Mouse (Mus musculus): Measurements from ENCODE around the gene Rpl41. TPM values are rescaled to one million over a fixed set of nuclear protein-coding genes. Genes with fewer than 3 reads are reported as not detected.
"Not testable (repeated sequence)": the region's sequence is repeated elsewhere in the genome, so short reads cannot be mapped to it uniquely, and the experiment has no call there.

The Rpl41 gene
- total and polyA plus RNA-seq, 3 experiments = 867 to 1,598 (median 1,453) TPM

DNA sequence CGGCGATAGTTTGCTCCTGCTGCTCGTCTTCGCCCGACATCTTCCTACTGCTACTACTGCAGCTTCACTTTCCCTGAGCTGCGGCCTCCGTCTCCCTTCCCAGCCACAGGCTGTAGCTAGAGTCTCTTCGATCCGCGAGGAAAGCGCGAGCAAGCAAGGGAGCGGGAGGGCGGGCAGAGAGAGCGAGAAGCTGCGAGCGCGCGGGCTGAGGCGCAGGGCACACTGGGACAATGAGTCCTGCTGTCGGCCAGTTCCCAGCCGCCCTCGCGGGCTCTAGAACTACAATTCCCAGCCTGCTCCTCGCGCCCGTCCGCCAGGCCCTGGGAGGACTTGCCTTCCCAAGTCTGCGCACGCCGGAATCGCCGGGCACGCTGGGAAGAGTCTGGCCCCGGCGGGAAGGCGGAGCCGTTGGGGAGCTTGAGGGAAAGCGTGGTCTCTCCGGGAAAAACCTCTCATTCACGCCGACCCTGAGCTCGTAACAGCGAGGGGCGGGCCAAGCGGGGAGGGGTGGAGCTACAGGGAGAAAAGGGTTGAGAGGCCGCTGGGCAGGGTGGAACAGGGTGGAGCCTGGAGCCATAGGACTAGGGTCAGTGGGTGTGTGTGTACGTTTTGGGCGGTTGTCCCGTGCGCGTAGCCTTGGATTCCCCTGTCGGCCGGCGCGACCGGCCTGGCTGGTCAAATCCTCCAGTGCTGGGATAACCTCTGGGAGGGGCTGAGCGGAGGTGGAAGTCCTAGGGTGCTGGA, 16.9 kb upstream of the Rpl41 start, which contains the start of gene Pa2g4:
Gene Pa2g4, minus strand, starts transcription at position 200 of the 744 bp plus-strand sequence.
- TF ChIP-seq CTCF (IDR thresholded peaks at IDR 0.05) (no peak; the same call in 1 of the 2 replicates), POLR2A (IDR thresholded peaks at IDR 0.05; ENCODE audit: insufficient read depth, low read depth, low read length) (peak; percentile 80), EP300 (IDR thresholded peaks at IDR 0.05; ENCODE audit: insufficient read depth, low read depth, low read length) (no peak)
- peak within 1 kb of the TSS; percentile 90 for H3K27ac ChIP-seq
- peaks cover 1% of the 10 kb centered on the region; the same call in 1 of the 2 replicates for H3K4me1 ChIP-seq (ENCODE audit: control insufficient read depth, insufficient read depth, low read length)
- H3K36me3 ChIP-seq (ENCODE audit: control insufficient read depth, insufficient read depth, low read length) = peaks cover 3% of the 10 kb centered on the region; the same call in 1 of the 2 replicates
- H3K27me3 ChIP-seq (ENCODE audit: control insufficient read depth, insufficient read depth, low read length) = no peaks in the 10 kb centered on the region
- WGBS = under 1% methylated on average over 58 of the region's 58 CpGs
- peak within 1 kb of the TSS; percentile 90 for H3K4me3 ChIP-seq
- 0 out of 2 replicates have a peak, but pooled peaks cover 1% of the 10 kb centered on the region for H3K79me2 ChIP-seq (replicated peaks; ENCODE audit: control insufficient read depth, insufficient read depth, low read length)
- peak within 1 kb of the TSS; percentile 79 for H3K9ac ChIP-seq (ENCODE audit: low read depth, low read length)
- intact Hi-C loops (cut with DNase I) = loop anchor here (1.0 to 5.0 kb wide), 4 partner anchors 15 to 106 kb away; partner anchors contain the start of genes Rps26 and Suox
- peak; percentile 98 to 100 for DNase-seq

- Histone ChIP-seq H3K36me3 (ENCODE audit: control insufficient read depth, insufficient read depth, low read length) (peaks cover 3% of the 10 kb centered on the region; the same call in 1 of the 2 replicates), H3K79me2 (replicated peaks; ENCODE audit: control insufficient read depth, insufficient read depth, low read length) (0 out of 2 replicates have a peak, but pooled peaks cover 1% of the 10 kb centered on the region), H3K4me1 (ENCODE audit: control insufficient read depth, insufficient read depth, low read length) (peaks cover 1% of the 10 kb centered on the region; the same call in 1 of the 2 replicates), H3K9ac (ENCODE audit: low read depth, low read length) (peak overlapping the region; percentile 78), H3K27me3 (ENCODE audit: control insufficient read depth, insufficient read depth, low read length) (no peaks in the 10 kb centered on the region), H3K27ac (peak overlapping the region; percentile 86), H3K4me3 (peak overlapping the region; percentile 90)
- TF ChIP-seq CTCF (IDR thresholded peaks at IDR 0.05) (no peak), POLR2A (IDR thresholded peaks at IDR 0.05; ENCODE audit: insufficient read depth, low read depth, low read length) (no peak), EP300 (IDR thresholded peaks at IDR 0.05; ENCODE audit: insufficient read depth, low read depth, low read length) (no peak)
- under 1% methylated on average over 46 of the region's 46 CpGs for WGBS
- intact Hi-C loops (cut with DNase I) = loop anchor here (1.0 to 5.0 kb wide), 2 partner anchors 14 to 107 kb away; partner anchors contain the start of gene Suox
- peak in 1 of 2 experiments; percentile 43 for DNase-seq
Observed at GRCm38 (mm10) chr10:128565206-128565787, 16.2 kb upstream of the Rpl41 start.

- Histone ChIP-seq H3K79me2 (replicated peaks; ENCODE audit: control insufficient read depth, insufficient read depth, low read length) (0 out of 2 replicates have a peak, but pooled peaks cover 1% of the 10 kb centered on the region), H3K4me3 (no peak overlapping the region), H3K9ac (ENCODE audit: low read depth, low read length) (no peak overlapping the region), H3K4me1 (ENCODE audit: control insufficient read depth, insufficient read depth, low read length) (peaks cover 1% of the 10 kb centered on the region; the same call in 1 of the 2 replicates), H3K27me3 (ENCODE audit: control insufficient read depth, insufficient read depth, low read length) (no peaks in the 10 kb centered on the region), H3K36me3 (ENCODE audit: control insufficient read depth, insufficient read depth, low read length) (peaks cover 3% of the 10 kb centered on the region), H3K27ac (no peak overlapping the region)
- WGBS = 84% methylated on average over 6 of the region's 6 CpGs
- DNase-seq = no peak
- TF ChIP-seq CTCF (IDR thresholded peaks at IDR 0.05) (no peak), EP300 (IDR thresholded peaks at IDR 0.05; ENCODE audit: insufficient read depth, low read depth, low read length) (no peak)
- intact Hi-C loops (cut with DNase I) = no loop called here
Observed at GRCm38 (mm10) chr10:128563544-128563943, 14.4 kb upstream of the Rpl41 start.

- no peak overlapping the region for H3K9ac ChIP-seq (ENCODE audit: low read depth, low read length)
- 85% methylated on average over 6 of the region's 6 CpGs for WGBS
- no peaks in the 10 kb centered on the region for H3K4me1 ChIP-seq (ENCODE audit: control insufficient read depth, insufficient read depth, low read length)
- H3K4me3 ChIP-seq = no peak overlapping the region
- H3K27ac ChIP-seq = no peak overlapping the region
- TF ChIP-seq POLR2A (IDR thresholded peaks at IDR 0.05; ENCODE audit: insufficient read depth, low read depth, low read length) = no peak
- TF ChIP-seq EP300 (IDR thresholded peaks at IDR 0.05; ENCODE audit: insufficient read depth, low read depth, low read length) = no peak
- no peak for TF ChIP-seq CTCF (IDR thresholded peaks at IDR 0.05)
- DNase-seq = no peak
- intact Hi-C loops (cut with DNase I) = no loop called here
- no peaks in the 10 kb centered on the region for H3K27me3 ChIP-seq (ENCODE audit: control insufficient read depth, insufficient read depth, low read length)
- no peaks in the 10 kb centered on the region for H3K79me2 ChIP-seq (replicated peaks; ENCODE audit: control insufficient read depth, insufficient read depth, low read length)
- H3K36me3 ChIP-seq (ENCODE audit: control insufficient read depth, insufficient read depth, low read length) = no peaks in the 10 kb centered on the region; the same call in 1 of the 2 replicates
Observed at GRCm38 (mm10) chr10:128556963-128557362, 7.9 kb upstream of the Rpl41 start.

DNA sequence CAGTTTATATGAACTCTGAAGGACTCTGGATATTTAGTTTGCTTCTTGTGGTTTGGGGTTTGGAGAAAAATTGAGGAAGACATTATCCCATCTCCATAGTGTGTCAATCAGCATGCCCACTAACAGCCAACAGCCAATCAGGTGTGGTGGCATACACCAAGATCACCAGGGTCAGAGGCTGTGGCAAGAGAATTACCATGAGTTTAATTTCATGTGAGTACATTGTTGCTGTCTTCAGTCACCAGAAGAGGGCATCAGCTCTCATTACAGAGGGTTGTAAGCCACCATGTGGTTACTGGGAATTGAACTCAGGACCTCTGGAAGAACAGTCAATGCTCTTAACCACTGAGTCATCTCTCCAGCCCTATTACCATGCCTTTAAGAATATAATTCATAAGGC, 7.2 kb upstream of the Rpl41 start:
- intact Hi-C loops (cut with DNase I) = no loop called here
- H3K27me3 ChIP-seq (ENCODE audit: control insufficient read depth, insufficient read depth, low read length) = no peaks in the 10 kb centered on the region
- TF ChIP-seq CTCF (IDR thresholded peaks at IDR 0.05) (peak; percentile 45), POLR2A (IDR thresholded peaks at IDR 0.05; ENCODE audit: insufficient read depth, low read depth, low read length) (no peak), EP300 (IDR thresholded peaks at IDR 0.05; ENCODE audit: insufficient read depth, low read depth, low read length) (no peak)
- H3K9ac ChIP-seq (ENCODE audit: low read depth, low read length) = no peak overlapping the region
- H3K4me3 ChIP-seq = no peak overlapping the region
- no peaks in the 10 kb centered on the region; the same call in 1 of the 2 replicates for H3K36me3 ChIP-seq (ENCODE audit: control insufficient read depth, insufficient read depth, low read length)
- no peaks in the 10 kb centered on the region for H3K79me2 ChIP-seq (replicated peaks; ENCODE audit: control insufficient read depth, insufficient read depth, low read length)
- DNase-seq = no peak
- H3K4me1 ChIP-seq (ENCODE audit: control insufficient read depth, insufficient read depth, low read length) = no peaks in the 10 kb centered on the region
- H3K27ac ChIP-seq = no peak overlapping the region

- H3K36me3 ChIP-seq (ENCODE audit: control insufficient read depth, insufficient read depth, low read length); H3K27ac ChIP-seq; H3K4me1 ChIP-seq (ENCODE audit: control insufficient read depth, insufficient read depth, low read length); H3K27me3 ChIP-seq (ENCODE audit: control insufficient read depth, insufficient read depth, low read length); H3K79me2 ChIP-seq (replicated peaks; ENCODE audit: control insufficient read depth, insufficient read depth, low read length); H3K4me3 ChIP-seq; DNase-seq; H3K9ac ChIP-seq (ENCODE audit: low read depth, low read length); intact Hi-C loops (cut with DNase I): not testable (repeated sequence)
- WGBS = 82% methylated on average over 1 of the region's 1 CpGs
Observed at GRCm38 (mm10) chr10:128555567-128555966, 6.5 kb upstream of the Rpl41 start.

- not testable (repeated sequence) for H3K4me3 ChIP-seq; H3K27me3 ChIP-seq (ENCODE audit: control insufficient read depth, insufficient read depth, low read length); H3K36me3 ChIP-seq (ENCODE audit: control insufficient read depth, insufficient read depth, low read length); H3K27ac ChIP-seq; H3K4me1 ChIP-seq (ENCODE audit: control insufficient read depth, insufficient read depth, low read length); H3K9ac ChIP-seq (ENCODE audit: low read depth, low read length); H3K79me2 ChIP-seq (replicated peaks; ENCODE audit: control insufficient read depth, insufficient read depth, low read length)
- intact Hi-C loops (cut with DNase I) = loop anchor here (5.0 kb wide), 1 partner anchor 77 kb away; the partner anchor contains the start of gene Rps26
- WGBS = 75% methylated on average over 11 of the region's 11 CpGs
- DNase-seq = peak in 1 of 2 experiments; percentile 9
Observed at GRCm38 (mm10) chr10:128550144-128550823, 1.2 kb upstream of the Rpl41 start.

GRCm38 (mm10) chr10:128549682-128550057, 565 bp upstream of the Rpl41 start:
- not testable (repeated sequence) for H3K4me3 ChIP-seq; H3K36me3 ChIP-seq (ENCODE audit: control insufficient read depth, insufficient read depth, low read length); H3K9ac ChIP-seq (ENCODE audit: low read depth, low read length); H3K79me2 ChIP-seq (replicated peaks; ENCODE audit: control insufficient read depth, insufficient read depth, low read length); H3K27me3 ChIP-seq (ENCODE audit: control insufficient read depth, insufficient read depth, low read length); H3K4me1 ChIP-seq (ENCODE audit: control insufficient read depth, insufficient read depth, low read length)
- H3K27ac ChIP-seq = peak overlapping the region; percentile 89
- 63% methylated on average over 6 of the region's 6 CpGs for WGBS
- DNase-seq = peak; percentile 20 to 44
- intact Hi-C loops (cut with DNase I) = loop anchor here (5.0 to 10.0 kb wide), 3 partner anchors 78 to 255 kb away; partner anchors contain the start of genes Dnajc14, Rps26, Suox and Tmem198b
